Mouse (Mus musculus): ENCODE measurements at regions not wholly inside any gene's neighbourhood (a gene's known extent, or its start where the extent isn't known, plus 50 kb on each side); places are given as distances from the start of the nearest gene placed in this dataset.

- TF ChIP-seq POLR2A (IDR thresholded peaks at IDR 0.05; ENCODE audit: borderline replicate concordance, low read depth, low read length), result no peak
- TF ChIP-seq CTCF (IDR thresholded peaks at IDR 0.05; ENCODE audit: low read depth, low read length), result no peak
Observed at GRCm38 (mm10) chr4:47616525-47616924, 142.1 kb downstream of the Sec61b start.
